Mouse (Mus musculus): ENCODE measurements at regions not wholly inside any gene's neighbourhood (a gene's known extent, or its start where the extent isn't known, plus 50 kb on each side); places are given as distances from the start of the nearest gene placed in this dataset.

DNA sequence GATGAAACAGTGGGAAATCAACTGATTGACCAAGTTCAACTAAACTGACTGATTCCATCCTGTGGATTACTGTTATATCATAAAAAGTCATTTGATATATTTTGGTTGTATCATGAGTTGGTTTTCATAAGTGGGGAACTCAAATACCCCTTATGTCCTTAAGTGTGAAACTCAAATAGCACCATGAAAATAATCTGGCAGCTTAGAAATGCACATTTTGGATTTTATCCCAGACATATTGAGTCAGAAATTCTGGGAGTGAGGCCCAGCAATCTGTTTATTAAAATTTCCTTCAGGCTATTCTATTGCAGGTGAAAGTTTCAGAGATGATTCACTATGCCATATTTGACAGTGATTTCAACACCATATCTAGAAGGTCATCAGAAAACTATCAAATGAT is 1573.7 kb downstream of the Pcdh9 start:
- DNase-seq (ENCODE audit: low spot score in 2 of 2): peak in 1 of 2 experiments; percentile 40

DNA sequence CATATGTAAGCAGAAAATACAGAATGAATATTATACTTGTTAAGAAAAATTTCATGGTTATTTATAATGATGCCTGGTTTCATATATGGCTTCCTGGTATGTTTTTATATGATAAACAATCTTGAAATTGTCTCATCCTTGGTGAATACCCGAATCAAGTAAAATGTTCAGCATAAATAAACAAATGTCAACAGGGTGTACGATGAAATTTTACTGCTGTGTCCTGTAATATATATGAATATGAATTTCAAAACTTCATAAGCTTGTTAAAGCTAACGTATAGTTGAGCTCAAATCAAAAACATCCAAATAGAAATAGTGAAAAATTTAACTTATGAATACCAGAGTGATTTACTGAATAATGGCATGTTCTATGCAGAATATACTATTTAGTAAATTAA is 1586.5 kb downstream of the Pcdh9 start:
- no peak for DNase-seq (ENCODE audit: low spot score in 2 of 2)

DNA sequence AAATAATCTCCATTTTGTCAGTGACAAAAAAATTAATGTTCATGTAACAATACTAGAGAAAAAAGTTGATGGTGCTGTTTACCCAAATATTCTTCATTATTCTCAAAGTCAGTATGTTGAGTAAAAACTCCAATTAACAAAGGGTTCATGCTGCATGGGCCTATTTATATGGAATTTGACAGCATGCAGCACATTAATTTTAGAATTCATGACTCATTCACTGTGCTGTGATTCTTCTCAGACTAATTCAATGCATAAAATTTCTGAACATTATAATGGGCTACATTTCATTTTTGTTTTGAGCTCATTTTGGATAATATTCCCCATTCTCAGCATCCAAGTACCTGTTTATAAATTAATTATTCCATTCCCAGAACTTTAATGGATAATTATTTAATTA is 1619.3 kb downstream of the Pcdh9 start:
- DNase-seq (ENCODE audit: low spot score in 2 of 2): no peak

DNA sequence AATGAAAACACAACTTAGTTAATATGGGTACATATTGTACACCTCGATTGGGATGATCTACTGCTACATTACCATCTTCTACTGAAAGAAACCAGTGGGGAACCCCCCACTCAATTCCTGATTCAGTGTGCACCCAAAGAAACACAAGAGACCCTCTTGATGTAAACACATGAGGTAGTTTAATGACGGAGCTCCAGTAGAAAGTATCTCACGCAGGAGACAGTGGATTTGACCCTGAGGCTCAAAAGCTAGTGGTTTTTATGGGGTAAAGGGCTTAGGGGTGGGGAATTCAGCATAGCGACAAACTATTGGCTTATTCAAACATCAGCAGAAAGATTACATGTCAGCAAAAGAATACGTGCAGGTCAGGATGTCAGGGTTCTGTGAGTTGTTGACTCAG is 1667.7 kb downstream of the Pcdh9 start:
- no peak for DNase-seq (ENCODE audit: low spot score in 2 of 2)

All from frontal cortex, postnatal 36 days (tissue).